Mouse (Mus musculus) B cell, adult 67 days (primary cell): Measurements from ENCODE around the gene Ifna15. TPM values are rescaled to one million over a fixed set of nuclear protein-coding genes. Genes with fewer than 3 reads are reported as not detected.

Source experiments
- total RNA-seq, 2 experiments: library from RNA; stranded (reverse); gene quantifications; 4 replicates each; pipeline ENCODE4 v1.2.4; 2023

Ifna15 gene
- not detected for total RNA-seq

GRCm38 (mm10) chr4:88558145-88558544 lies at the start of gene Ifna15:
Ifna15 (minus strand) TSS chr4:88558245.

DNA sequence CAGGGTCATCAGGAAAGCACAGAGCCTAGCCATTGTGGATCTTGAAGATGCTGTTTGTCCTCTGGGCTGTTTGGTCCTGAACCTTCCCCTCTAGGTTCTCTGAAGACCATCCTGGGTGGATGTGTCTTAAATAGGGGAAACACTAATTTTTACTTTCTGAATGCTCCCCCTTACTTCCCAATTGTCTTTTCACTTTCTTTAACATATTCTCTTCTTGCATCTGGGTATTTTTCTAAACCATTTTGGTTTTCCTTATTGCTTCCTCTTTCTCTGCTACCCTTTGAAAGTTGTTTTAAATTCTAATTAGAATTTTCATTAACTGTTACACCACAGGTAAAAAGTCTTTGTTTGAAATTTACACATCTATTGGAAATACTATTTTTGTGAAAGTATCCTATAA lies 45.2 kb upstream of the Ifna15 start, which contains the start of gene Ifna12:
Gene Ifna12 (minus strand): TSS at position 101 of the 400 bp plus-strand sequence.

DNA sequence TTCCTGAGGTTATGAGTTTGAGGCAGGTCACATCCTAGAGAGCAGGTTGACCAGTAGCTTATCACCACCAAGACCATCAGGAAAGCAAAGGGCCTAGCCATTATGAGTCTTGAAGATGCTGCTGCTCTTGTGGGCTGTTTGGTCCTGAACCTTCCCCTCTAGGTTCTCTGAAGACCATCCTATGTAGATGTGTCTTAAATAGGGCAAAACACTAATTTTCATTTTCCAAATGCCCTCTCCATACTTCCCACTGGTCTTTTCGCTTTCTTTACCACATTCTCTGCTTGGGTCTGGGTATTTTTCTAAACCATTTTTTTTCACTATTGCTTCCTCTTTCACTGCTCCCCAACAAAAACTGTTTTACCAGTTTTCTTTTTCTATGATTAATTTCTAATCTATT lies 34.2 kb upstream of the Ifna15 start, which contains the start of gene Ifna9:
Gene Ifna9 (minus strand): TSS at position 101 of the 400 bp plus-strand sequence.

GRCm38 (mm10) chr4:88571698-88572097 lies 13.7 kb upstream of the Ifna15 start, which contains the start of gene Ifna14:
Ifna14 (minus strand) TSS chr4:88571798.

DNA sequence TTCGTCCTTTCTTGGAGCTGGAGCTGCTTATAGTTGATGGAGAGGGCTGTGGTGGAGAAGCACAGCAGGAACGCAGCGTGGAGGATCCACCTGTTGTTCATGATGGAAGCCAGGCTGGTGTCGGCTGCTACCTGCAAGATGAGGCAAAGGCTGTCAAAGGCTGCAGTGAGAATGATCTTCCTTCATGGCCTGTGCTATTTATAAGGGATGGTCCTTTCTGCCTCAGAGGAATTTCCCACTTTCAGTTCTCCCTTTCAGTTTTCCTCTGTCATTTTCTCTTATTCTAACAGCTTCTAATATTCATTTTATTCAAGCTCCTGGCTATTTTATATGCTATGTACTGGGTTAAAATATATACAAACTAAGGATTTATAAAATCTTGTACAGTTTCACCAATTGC lies 35.4 kb downstream of the Ifna15 start, which contains the start of gene Ifnb1:
Gene Ifnb1 (minus strand): TSS at position 101 of the 400 bp plus-strand sequence.

Other genes starting within 250 kb of the Ifna15 start
- gene Hacd4, start 119.3 kb downstream of the Ifna15 start, total RNA-seq = under 1 TPM in 1 of 2 experiments, not detected in 1; 0.23 TPM
- gene Ifnb1, start 35.5 kb downstream of the Ifna15 start, total RNA-seq = not detected
- gene Ifna14, start 13.6 kb upstream of the Ifna15 start, total RNA-seq = not detected
- not detected for gene Ifna9, start 34.1 kb upstream of the Ifna15 start, total RNA-seq
- not detected for gene Ifna12, start 45.1 kb upstream of the Ifna15 start, total RNA-seq
- not detected for gene C87499, start 76.2 kb upstream of the Ifna15 start, total RNA-seq
- not detected for gene Ifna13, start 86.2 kb upstream of the Ifna15 start, total RNA-seq
- gene Ifna16, start 118.7 kb upstream of the Ifna15 start, total RNA-seq = not detected
- not detected for gene Ifna2, start 125.7 kb upstream of the Ifna15 start, total RNA-seq
- not detected for gene Ifnab, start 133.1 kb upstream of the Ifna15 start, total RNA-seq
- not detected for gene Gm26566, start 163.6 kb upstream of the Ifna15 start, total RNA-seq
- gene Klhl9, start 164.2 kb upstream of the Ifna15 start, total RNA-seq = 10 to 100 TPM; 18.7 to 20.6 TPM
- not detected for gene Gm13271, start 196.6 kb upstream of the Ifna15 start, total RNA-seq
- not detected for gene Gm13283, start 201.9 kb upstream of the Ifna15 start, total RNA-seq
- not detected for gene Gm13290, start 215.6 kb upstream of the Ifna15 start, total RNA-seq
- not detected for gene Gm13289, start 218.7 kb upstream of the Ifna15 start, total RNA-seq
- gene Gm13272, start 221.6 kb upstream of the Ifna15 start, total RNA-seq = not detected
- not detected for gene Ifnz, start 223.9 kb upstream of the Ifna15 start, total RNA-seq
- gene Gm13276, start 227.5 kb upstream of the Ifna15 start, total RNA-seq = not detected
- not detected for gene Gm13277, start 230.4 kb upstream of the Ifna15 start, total RNA-seq
- not detected for gene Gm13278, start 233.3 kb upstream of the Ifna15 start, total RNA-seq
- gene Gm13275, start 236.2 kb upstream of the Ifna15 start, total RNA-seq = not detected
- gene Gm13279, start 239.2 kb upstream of the Ifna15 start, total RNA-seq = not detected
- not detected for gene Gm13285, start 241.4 kb upstream of the Ifna15 start, total RNA-seq
- gene Gm13287, start 245.0 kb upstream of the Ifna15 start, total RNA-seq = not detected
- not detected for gene Gm13288, start 247.3 kb upstream of the Ifna15 start, total RNA-seq